Mouse (Mus musculus) stomach, postnatal 0 days (tissue): ENCODE measurements around the gene Gm10358. TPM values are rescaled to one million over a fixed set of nuclear protein-coding genes. Genes with fewer than 3 reads are reported as not detected.
"Not testable (repeated sequence)": the region's sequence is repeated elsewhere in the genome, so short reads cannot be mapped to it uniquely, and the experiment has no call there.

ENCODE experiments used
- ATAC-seq: fragments of 200-750 bp; cut with Nextera tagmentation; 2 replicates; pipeline ENCODE4 v1.8.0; 2017; ENCODE audit not compliant: low FRiP score, low TSS enrichment
- DNase-seq: peaks from one replicate; pipeline ENCODE4 v3.0.0-alpha.2; 2016; ENCODE audit warnings: low spot score
- H3K27ac ChIP-seq: fragments of 300-500 bp; sonication (generic); replicated peaks from 2 replicates; pipeline ENCODE4 v1.5.1; 2014; ENCODE audit warnings: mild to moderate bottlenecking, control low read depth
- H3K27me3 ChIP-seq: fragments of 300-500 bp; sonication (generic); 2 replicates; pipeline ENCODE4 v1.6.1; 2014; ENCODE audit warnings: low read length; ENCODE audit not compliant: control insufficient read depth, insufficient read depth
- H3K36me3 ChIP-seq: fragments of 300-500 bp; sonication (generic); 2 replicates; pipeline ENCODE4 v1.6.1; 2014; ENCODE audit warnings: low read length, mixed read lengths; ENCODE audit not compliant: control insufficient read depth, insufficient read depth
- H3K4me1 ChIP-seq: fragments of 300-500 bp; sonication (generic); replicated peaks from 2 replicates; pipeline ENCODE4 v1.6.1; 2014; ENCODE audit warnings: antibody characterized with exemption; ENCODE audit not compliant: control insufficient read depth, insufficient read depth
- H3K4me2 ChIP-seq: fragments of 300-500 bp; sonication (generic); replicated peaks from 2 replicates; pipeline ENCODE4 v1.6.1; 2014; ENCODE audit warnings: low read depth, mild to moderate bottlenecking, control low read depth, moderate library complexity
- H3K4me3 ChIP-seq: fragments of 300-500 bp; sonication (generic); 2 replicates; pipeline ENCODE4 v1.5.1; 2014; ENCODE audit warnings: low read depth, low read length, control low read depth
- H3K9ac ChIP-seq: fragments of 300-500 bp; sonication (generic); 2 replicates; pipeline ENCODE4 v1.6.1; 2014; ENCODE audit warnings: mild to moderate bottlenecking, low read length, control low read depth, mixed read lengths
- H3K9me3 ChIP-seq: fragments of 300-500 bp; sonication (generic); 2 replicates; pipeline ENCODE4 v1.6.1; 2016; ENCODE audit warnings: low read length; ENCODE audit not compliant: control insufficient read depth
- CTCF ChIP-seq: IDR thresholded peaks from 2 replicates; pipeline ENCODE4 v1.5.1; 2016; ENCODE audit warnings: antibody characterized with exemption, low read depth, mild to moderate bottlenecking, moderate library complexity
- EP300 ChIP-seq: optimal IDR thresholded peaks from 2 replicates; pipeline ENCODE3; 2016; ENCODE audit warnings: antibody characterized with exemption
- WGBS: fragments of 180-500 bp; shearing (Covaris S2); extraction: QIAGEN DNeasy Blood & Tissue Kit; methylation state at CpG from one replicate; pipeline ENCODE4 v1.1.7; 2014; 5-methylcytosine and 5-hydroxymethylcytosine counted together
- polyA plus RNA-seq: library from polyadenylated mRNA; unstranded; fragments of >200 nt; fragmentation: Nextera tagmentation; extraction: Ambion mirVana; gene quantifications from 2 replicates; pipeline ENCODE4 v1.2.1, GENCODE M21; 2015

Gene Gm10358
- polyA plus RNA-seq = 0.07 TPM in 1 of 2 replicates, not detected in the other

- H3K4me1 ChIP-seq = no peaks in the 10 kb centered on the region
- ATAC-seq (no peak), DNase-seq (no peak)
- TF ChIP-seq CTCF (no peak), EP300 (no peak)
- H3K4me3 ChIP-seq = no peak within 1 kb of the TSS
- no peaks in the 10 kb centered on the region for H3K36me3 ChIP-seq
- H3K27me3 ChIP-seq = no peaks in the 10 kb centered on the region
- no peaks in the 10 kb centered on the region for H3K9me3 ChIP-seq
- no peak within 1 kb of the TSS for H3K27ac ChIP-seq
- 96% methylated on average over 5 of the region's 5 CpGs for WGBS
- no peak within 1 kb of the TSS for H3K4me2 ChIP-seq
- no peak within 1 kb of the TSS for H3K9ac ChIP-seq
Observed at GRCm38 (mm10) chr8:75406489-75406888, at the start of gene Gm10358. Gene Gm10358 (minus strand): TSS chr8:75406589.

GRCm38 (mm10) chr8:75448394-75448793 lies 42.0 kb upstream of the Gm10358 start, which contains the start of gene Iqcm:
Gene Iqcm (plus strand): TSS chr8:75448694.
- H3K27me3 ChIP-seq = no peaks in the 10 kb centered on the region

GRCm38 (mm10) chr8:75415696-75416095 lies 9.3 kb upstream of the Gm10358 start:
- WGBS = 75% methylated on average over 3 of the region's 3 CpGs
- H3K4me2 ChIP-seq, ATAC-seq, H3K27ac ChIP-seq, H3K27me3 ChIP-seq, H3K9ac ChIP-seq, H3K9me3 ChIP-seq, DNase-seq, H3K36me3 ChIP-seq, H3K4me3 ChIP-seq, H3K4me1 ChIP-seq: not testable (repeated sequence)

More at GRCm38 (mm10) chr8:75448394-75448793, 42.0 kb upstream of the Gm10358 start, which contains the start of gene Iqcm:
- DNase-seq (no peak), ATAC-seq (no peak)
- Histone ChIP-seq H3K27ac (no peak within 1 kb of the TSS), H3K36me3 (no peaks in the 10 kb centered on the region), H3K4me2 (no peak within 1 kb of the TSS), H3K4me1 (no peaks in the 10 kb centered on the region), H3K9me3 (no peaks in the 10 kb centered on the region), H3K4me3 (no peak within 1 kb of the TSS), H3K9ac (no peak within 1 kb of the TSS)
- 83% methylated on average over 7 of the region's 7 CpGs for WGBS
- TF ChIP-seq EP300 = no peak
- no peak for TF ChIP-seq CTCF

DNA sequence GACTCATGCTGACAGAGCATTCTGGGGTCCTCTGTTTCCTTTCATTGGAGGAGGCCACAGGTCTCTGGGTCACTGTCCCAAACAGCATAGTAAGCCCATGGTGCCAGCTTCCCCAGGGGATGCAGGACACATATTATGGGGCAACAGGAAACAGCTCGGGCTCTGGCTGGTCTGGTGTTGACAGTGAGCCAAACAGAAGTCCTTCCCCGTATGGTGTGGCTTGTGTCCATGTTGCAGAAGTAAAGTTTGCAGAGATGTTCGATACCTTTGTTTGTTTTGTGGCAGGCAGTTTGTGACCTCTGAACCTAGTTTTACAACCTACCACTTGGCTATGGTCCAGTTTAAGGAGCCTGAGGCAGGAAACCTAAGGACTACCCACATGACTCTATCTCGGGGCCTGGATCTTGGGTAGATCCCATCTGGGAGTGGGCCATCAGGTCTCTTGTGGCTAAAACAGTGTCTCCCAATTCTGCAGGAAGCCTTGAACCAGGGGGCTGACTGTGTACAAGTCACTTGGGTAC lies 21.6 kb downstream of the Gm10358 start:
- no peaks in the 10 kb centered on the region for H3K27me3 ChIP-seq
- DNase-seq (no peak), ATAC-seq (no peak)
- no peak overlapping the region for H3K4me3 ChIP-seq
- no peaks in the 10 kb centered on the region for H3K4me1 ChIP-seq
- WGBS = 77% methylated on average over 4 of the region's 4 CpGs
- TF ChIP-seq EP300 (no peak), CTCF (no peak)
- H3K36me3 ChIP-seq = no peaks in the 10 kb centered on the region
- no peaks in the 10 kb centered on the region for H3K9me3 ChIP-seq
- H3K9ac ChIP-seq = no peak overlapping the region
- no peak overlapping the region for H3K27ac ChIP-seq
- no peak overlapping the region for H3K4me2 ChIP-seq

- no peak for ATAC-seq
- Histone ChIP-seq H3K27ac (no peak overlapping the region), H3K4me2 (no peak overlapping the region), H3K4me1 (no peaks in the 10 kb centered on the region), H3K27me3 (no peaks in the 10 kb centered on the region), H3K36me3 (no peaks in the 10 kb centered on the region), H3K9me3 (no peaks in the 10 kb centered on the region), H3K9ac (no peak overlapping the region), H3K4me3 (no peak overlapping the region)
- TF ChIP-seq EP300 = no peak
- no peak for TF ChIP-seq CTCF
- DNase-seq = no peak
- 72% methylated on average over 1 of the region's 1 CpGs for WGBS
Observed at GRCm38 (mm10) chr8:75375530-75376123, 30.8 kb downstream of the Gm10358 start.

GRCm38 (mm10) chr8:75372006-75372405 lies 34.4 kb downstream of the Gm10358 start:
- TF ChIP-seq EP300 (no peak), CTCF (no peak)
- H3K4me1 ChIP-seq = no peaks in the 10 kb centered on the region
- no peak overlapping the region for H3K27ac ChIP-seq
- no peak for ATAC-seq
- H3K36me3 ChIP-seq = no peaks in the 10 kb centered on the region
- 88% methylated on average over 2 of the region's 2 CpGs for WGBS
- DNase-seq = no peak
- H3K9me3 ChIP-seq = no peaks in the 10 kb centered on the region
- no peak overlapping the region for H3K4me3 ChIP-seq
- no peak overlapping the region for H3K9ac ChIP-seq
- H3K4me2 ChIP-seq = no peak overlapping the region
- no peaks in the 10 kb centered on the region for H3K27me3 ChIP-seq

Other genes with a start within 250 kb of the Gm10358 start
- 1.2 and 1.8 TPM in 2 replicates for gene Rasd2, start 192.6 kb downstream of the Gm10358 start, polyA plus RNA-seq
- not detected in 2 replicates for gene Iqcm, start 42.1 kb upstream of the Gm10358 start, polyA plus RNA-seq